Mouse (Mus musculus) ZHBTc4 (cell line): ENCODE data around the gene Gm11562.
A peak's percentile ranks its signal among the peaks of the same experiment; 100 is the strongest.

Source experiments
- DNase-seq: peaks from one replicate; pipeline ENCODE4 v3.0.0-alpha.2; 2011; ENCODE audit warnings: low read depth, low spot score

Gene Gm11562

GRCm38 (mm10) chr11:99585096-99585495 lies 35.1 kb downstream of the Gm11562 start:
- DNase-seq, result no peak

- DNase-seq, result no peak
Observed at GRCm38 (mm10) chr11:99583245-99583704, 37.0 kb downstream of the Gm11562 start, which contains the start of gene Krtap1-4. Krtap1-4 (minus strand) TSS chr11:99583654.

- DNase-seq, result no peak
Observed at GRCm38 (mm10) chr11:99581564-99581963, 38.7 kb downstream of the Gm11562 start.

- no peak for DNase-seq
Observed at GRCm38 (mm10) chr11:99581051-99581450, 39.2 kb downstream of the Gm11562 start.

GRCm38 (mm10) chr11:99580636-99581035 lies 39.6 kb downstream of the Gm11562 start, which contains the start of gene Krtap1-5:
Krtap1-5 (minus strand) TSS chr11:99581016.
- DNase-seq, result no peak

GRCm38 (mm10) chr11:99574106-99574505 lies 46.1 kb downstream of the Gm11562 start:
- DNase-seq, result peak; percentile 79

- DNase-seq, result no peak
Observed at GRCm38 (mm10) chr11:99573164-99573563, 47.1 kb downstream of the Gm11562 start.
